In genomic region chr2:4445629-4446400, GRCm38 (mm10) we compare ENCODE assay signal across 7 mouse cellular contexts.
DNase-seq lines count a peak whose midpoint lies in the region; ATAC-seq and TF ChIP-seq lines count a peak whose summit lies in the region.

No protein-coding gene starts in this region.

- no peak overlapping the region for H3K9ac ChIP-seq in midbrain, embryonic 14.5 days (replicated peaks; ENCODE audit: low read length)
- H3K9ac ChIP-seq in midbrain, embryonic 11.5 days (ENCODE audit: low read length): no peak overlapping the region

- no peak overlapping the region for H3K4me3 ChIP-seq in midbrain, embryonic 14.5 days (replicated peaks; ENCODE audit: low read depth, low read length)
- H3K4me3 ChIP-seq in midbrain, embryonic 11.5 days (ENCODE audit: low read depth, low read length): no peak overlapping the region
- H3K4me3 ChIP-seq in gastrocnemius, adult 2 months: no peak overlapping the region

- intact Hi-C loops in gastrocnemius, adult 2 months (cut with DNase I): no loop called here
- intact Hi-C loops in heart, postnatal 25 days (cut with DNase I): no loop called here

- no peak for DNase-seq in midbrain, embryonic 14.5 days
- no peak for DNase-seq in midbrain, embryonic 11.5 days (ENCODE audit: low spot score, missing footprints)
- peak; percentile 88 for DNase-seq in gastrocnemius, adult 2 months
- peak; percentile 72 for DNase-seq in heart, postnatal 25 days (ENCODE audit: low spot score)
- DNase-seq in right cerebral cortex, adult 2 months (ENCODE audit: low spot score in 2 of 2): peak; percentile 36 to 56
- no peak for DNase-seq in thymus, postnatal 36 days

- TF ChIP-seq CTCF in gastrocnemius, adult 2 months (IDR thresholded peaks at IDR 0.05): no peak

- H3K9me3 ChIP-seq in midbrain, embryonic 14.5 days (ENCODE audit: control insufficient read depth, low read length): no peaks in the 10 kb centered on the region
- no peaks in the 10 kb centered on the region for H3K9me3 ChIP-seq in midbrain, embryonic 11.5 days (ENCODE audit: control insufficient read depth, low read length)

- 0 out of 2 replicates have a peak, but pooled peaks cover 3% of the 10 kb centered on the region for H3K36me3 ChIP-seq in midbrain, embryonic 14.5 days (ENCODE audit: control insufficient read depth, insufficient read depth, low read length)
- no peaks in the 10 kb centered on the region; the same call in 1 of the 2 replicates for H3K36me3 ChIP-seq in midbrain, embryonic 11.5 days (ENCODE audit: control insufficient read depth, insufficient read depth, low read length)

- H3K4me2 ChIP-seq in midbrain, embryonic 14.5 days (ENCODE audit: low read length): no peak overlapping the region
- no peak overlapping the region for H3K4me2 ChIP-seq in midbrain, embryonic 11.5 days

- H3K27me3 ChIP-seq in midbrain, embryonic 14.5 days (ENCODE audit: control insufficient read depth, insufficient read depth, low read length): no peaks in the 10 kb centered on the region
- H3K27me3 ChIP-seq in midbrain, embryonic 11.5 days (ENCODE audit: control insufficient read depth, insufficient read depth, low read length): no peaks in the 10 kb centered on the region

- H3K27ac ChIP-seq in midbrain, embryonic 14.5 days (replicated peaks; ENCODE audit: low read depth, low read length): 0 out of 2 replicates have a peak overlapping the region, but pooled peaks have one; percentile 1
- H3K27ac ChIP-seq in midbrain, embryonic 11.5 days (ENCODE audit: low read depth, low read length): no peak overlapping the region
- H3K27ac ChIP-seq in gastrocnemius, adult 2 months: peak overlapping the region; percentile 75

- H3K4me1 ChIP-seq in midbrain, embryonic 14.5 days (ENCODE audit: control insufficient read depth, insufficient read depth, low read length): peaks cover 3% of the 10 kb centered on the region; the same call in 1 of the 2 replicates
- H3K4me1 ChIP-seq in midbrain, embryonic 11.5 days (ENCODE audit: control insufficient read depth, insufficient read depth, low read length): no peaks in the 10 kb centered on the region

- ATAC-seq in midbrain, embryonic 14.5 days (ENCODE audit: low FRiP score, low TSS enrichment): no peak
- no peak for ATAC-seq in midbrain, embryonic 11.5 days (ENCODE audit: low FRiP score)
- ATAC-seq in erythroid progenitor cell, adult 5-6 weeks (replicated peaks; ENCODE audit: low FRiP score, poor library complexity, severe bottlenecking): no peak

- 88% methylated on average over 10 of the region's 10 CpGs for WGBS in midbrain, embryonic 14.5 days
- WGBS in midbrain, embryonic 11.5 days: 91% methylated on average over 10 of the region's 10 CpGs

Comparison
In these comparisons a context has a peak if more than half of its experiments do, and no peak if none do; other contexts are left out.
1. DNase-seq: peak in gastrocnemius, adult 2 months (single experiment), heart, postnatal 25 days (single experiment) and right cerebral cortex, adult 2 months (2 of 2); none in midbrain, embryonic 14.5 days (single experiment), midbrain, embryonic 11.5 days (single experiment) and thymus, postnatal 36 days (0 of 2).